Mouse (Mus musculus) kidney, adult 18-20 months (tissue): ENCODE data around the gene Brpf1.
"Not testable (repeated sequence)": the region's sequence is repeated elsewhere in the genome, so short reads cannot be mapped to it uniquely, and the experiment has no call there.

Experiments used
- DNase-seq: peaks from one replicate; pipeline ENCODE4 v3.0.0; 2021

Brpf1 gene

GRCm38 (mm10) chr6:113307481-113308121, 664 bp downstream of the Brpf1 start:
- peak; percentile 53 for DNase-seq

DNA sequence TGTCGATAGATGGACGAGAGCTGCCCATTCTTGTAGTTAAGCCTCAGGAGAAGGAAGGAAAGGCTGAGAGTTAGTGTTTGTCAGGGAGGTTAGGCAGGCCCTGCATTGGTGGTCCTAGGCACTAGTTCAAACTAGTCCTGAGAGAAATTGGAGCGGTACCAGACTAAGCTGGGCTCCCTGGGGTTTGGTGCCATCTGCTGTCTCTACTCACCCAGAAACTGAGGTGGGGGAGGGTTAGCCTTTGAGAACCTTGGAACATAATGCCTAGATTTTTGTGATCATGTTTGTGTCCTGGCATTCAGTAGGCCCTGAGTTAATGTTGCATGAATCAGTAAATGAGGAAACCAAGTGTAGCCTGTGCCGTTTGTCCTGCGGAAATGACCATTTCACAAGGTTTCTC, 1.2 kb downstream of the Brpf1 start:
- peak; percentile 45 for DNase-seq

GRCm38 (mm10) chr6:113315972-113316371, 9.0 kb downstream of the Brpf1 start:
- no peak for DNase-seq

GRCm38 (mm10) chr6:113326533-113327315, 19.8 kb downstream of the Brpf1 start, which contains the start of gene Ogg1:
TSS of gene Ogg1 (plus strand) at chr6:113326972.
- peak; percentile 97 for DNase-seq

GRCm38 (mm10) chr6:113329396-113329795, 22.5 kb downstream of the Brpf1 start:
- no peak for DNase-seq

DNA sequence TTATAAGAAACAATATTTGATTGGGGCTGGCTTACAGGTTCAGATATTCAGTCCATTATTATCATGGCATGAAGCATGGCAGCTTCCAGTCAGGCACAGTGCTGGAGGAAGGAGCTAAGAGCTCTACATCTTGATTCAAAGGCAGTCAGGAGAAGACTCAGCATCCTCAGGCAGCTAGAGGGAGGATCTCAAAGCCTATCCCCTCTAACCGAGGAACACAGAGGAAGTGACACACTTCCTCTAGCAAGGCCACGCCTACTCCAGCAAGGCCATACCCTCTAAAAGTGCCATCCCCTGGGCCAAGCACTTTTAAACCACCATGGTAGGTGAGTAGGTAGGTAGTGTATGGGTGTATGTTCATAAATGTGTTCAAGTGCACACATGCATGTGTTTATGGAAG, 23.6 kb downstream of the Brpf1 start:
- no peak for DNase-seq

DNA sequence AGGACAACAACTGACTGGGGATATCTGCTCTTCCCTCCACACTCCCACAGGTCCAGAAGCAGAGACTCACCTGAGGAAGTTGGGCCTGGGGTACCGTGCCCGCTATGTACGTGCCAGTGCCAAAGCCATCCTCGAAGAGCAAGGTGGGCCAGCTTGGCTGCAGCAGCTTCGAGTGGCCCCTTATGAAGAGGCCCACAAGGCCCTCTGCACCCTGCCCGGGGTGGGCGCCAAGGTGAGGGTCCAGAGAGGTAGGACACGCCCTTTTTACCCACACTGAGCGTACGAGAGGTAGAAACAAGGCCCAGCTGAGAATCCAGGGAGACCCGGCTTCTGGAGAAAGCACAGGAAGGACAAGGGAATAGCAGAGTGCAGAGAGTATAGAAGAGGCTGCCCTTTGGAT, 24.8 kb downstream of the Brpf1 start:
- no peak for DNase-seq

- not testable (repeated sequence) for DNase-seq
These were observed 25.8 kb downstream of the Brpf1 start for GRCm38 (mm10) chr6:113332734-113333133.

GRCm38 (mm10) chr6:113333137-113333950, 26.4 kb downstream of the Brpf1 start:
- peak; percentile 76 for DNase-seq

- DNase-seq, result no peak
These were observed 27.3 kb downstream of the Brpf1 start for GRCm38 (mm10) chr6:113334216-113334615.

GRCm38 (mm10) chr6:113336852-113337620, 30.1 kb downstream of the Brpf1 start:
- peak; percentile 34 for DNase-seq

DNA sequence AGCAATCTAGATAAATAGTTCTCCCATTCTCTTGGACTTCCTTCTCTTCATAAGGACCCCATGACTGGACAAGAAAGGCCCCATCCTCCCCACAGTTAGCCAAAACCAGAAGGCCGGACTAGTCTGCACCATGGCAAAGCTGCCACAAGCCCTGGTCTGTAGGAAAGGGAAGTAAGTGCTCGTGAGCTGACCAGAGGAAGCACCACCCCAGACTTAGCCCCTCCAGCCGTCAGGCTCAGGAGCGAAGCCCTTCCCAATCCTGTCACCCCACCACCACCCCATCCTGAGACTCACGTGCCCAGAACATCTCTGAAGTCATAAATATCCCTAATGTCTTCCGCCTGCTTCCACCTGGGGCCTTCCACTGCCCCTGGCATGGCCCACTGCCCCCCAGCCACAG, 34.6 kb downstream of the Brpf1 start:
- no peak for DNase-seq

GRCm38 (mm10) chr6:113342297-113342696, 35.4 kb downstream of the Brpf1 start:
- DNase-seq, result no peak

DNA sequence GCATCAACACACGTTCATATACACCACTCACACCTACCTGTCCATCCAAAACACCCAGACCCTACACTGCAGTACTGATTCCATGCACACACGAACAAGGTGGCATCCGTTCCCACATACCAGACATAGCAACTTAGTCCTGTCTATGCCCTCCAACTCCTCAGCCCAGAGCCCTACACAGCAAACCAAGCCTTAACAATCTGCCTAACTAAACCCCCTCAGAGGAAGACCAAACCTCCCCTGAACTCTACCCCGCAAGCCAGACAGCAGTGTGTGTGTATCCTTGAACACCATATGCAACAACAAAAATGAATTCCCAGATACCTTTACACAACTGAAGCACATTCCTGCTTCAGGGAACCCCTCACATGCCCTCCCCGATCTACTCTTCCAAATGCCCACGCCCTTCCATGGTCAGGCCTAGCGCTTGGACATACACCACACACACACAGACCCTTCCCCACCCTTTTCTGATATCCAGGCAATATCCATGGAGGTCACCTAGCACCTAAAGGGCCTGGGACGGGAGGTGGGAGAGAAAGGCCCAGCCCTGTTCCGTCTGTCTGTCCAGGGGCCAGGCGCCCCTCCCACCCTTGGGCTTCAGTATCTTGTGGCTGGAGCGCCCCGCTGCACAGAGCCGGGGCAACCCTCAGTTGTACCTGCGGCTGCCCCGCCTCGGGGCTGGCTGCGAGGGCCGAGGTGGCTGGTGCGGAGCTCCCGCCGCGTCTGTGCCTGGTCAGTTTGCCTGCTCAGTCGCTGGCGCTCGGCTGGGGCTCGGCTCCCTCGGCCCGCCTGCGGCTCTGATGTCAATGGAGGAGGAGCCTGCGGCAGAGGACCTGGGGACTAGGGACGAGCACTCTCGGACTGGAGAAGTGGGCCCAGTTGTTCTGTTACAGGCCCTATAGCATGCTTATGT, 36.5 kb downstream of the Brpf1 start, which contains the start of gene Camk1:
Camk1 (minus strand) TSS at position 808 of the 916 bp plus-strand sequence.
- DNase-seq, result peak; percentile 84

DNA sequence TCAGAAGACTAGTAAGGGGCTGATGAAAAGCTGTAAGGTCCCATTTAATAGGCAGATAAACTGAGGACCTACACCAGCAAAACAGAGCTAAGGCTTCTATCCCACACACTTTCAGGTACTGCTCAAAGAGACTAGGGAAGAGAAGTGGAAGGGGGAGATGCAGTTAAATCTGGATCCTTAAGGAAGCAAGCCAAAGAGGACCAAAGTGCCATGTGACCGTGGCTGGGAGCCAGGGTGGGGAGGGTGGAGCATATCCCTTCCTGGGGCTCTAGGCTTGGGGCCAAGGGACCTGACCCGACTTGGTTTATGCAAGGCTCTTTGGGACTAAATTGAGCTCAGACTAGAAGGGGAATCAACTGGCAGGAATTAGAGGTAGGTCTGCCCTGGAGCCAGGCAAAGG, 37.4 kb downstream of the Brpf1 start:
- DNase-seq, result peak; percentile 94

GRCm38 (mm10) chr6:113346897-113347296, 40.0 kb downstream of the Brpf1 start:
- DNase-seq, result no peak

GRCm38 (mm10) chr6:113350538-113350937, 43.6 kb downstream of the Brpf1 start:
- DNase-seq, result no peak

DNA sequence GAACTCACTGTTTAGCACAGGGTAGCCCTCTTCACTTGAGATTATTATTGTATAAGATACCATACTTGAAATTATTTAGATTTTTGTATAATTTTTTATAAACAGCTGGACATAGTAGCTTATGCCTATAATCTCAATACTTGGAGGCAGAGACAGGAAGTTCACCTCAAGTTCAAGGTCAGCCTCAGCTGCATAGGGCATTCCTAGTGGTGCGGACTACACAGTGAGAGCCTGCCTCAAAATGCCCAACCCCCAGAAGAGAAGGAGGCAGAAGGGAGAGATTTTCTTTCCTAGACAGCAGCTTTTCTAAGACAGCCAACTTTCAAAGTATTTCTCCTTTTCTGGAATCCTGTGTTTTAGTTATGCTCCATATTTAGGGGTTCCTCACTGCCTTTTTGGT, 44.2 kb downstream of the Brpf1 start:
- DNase-seq, result no peak

DNA sequence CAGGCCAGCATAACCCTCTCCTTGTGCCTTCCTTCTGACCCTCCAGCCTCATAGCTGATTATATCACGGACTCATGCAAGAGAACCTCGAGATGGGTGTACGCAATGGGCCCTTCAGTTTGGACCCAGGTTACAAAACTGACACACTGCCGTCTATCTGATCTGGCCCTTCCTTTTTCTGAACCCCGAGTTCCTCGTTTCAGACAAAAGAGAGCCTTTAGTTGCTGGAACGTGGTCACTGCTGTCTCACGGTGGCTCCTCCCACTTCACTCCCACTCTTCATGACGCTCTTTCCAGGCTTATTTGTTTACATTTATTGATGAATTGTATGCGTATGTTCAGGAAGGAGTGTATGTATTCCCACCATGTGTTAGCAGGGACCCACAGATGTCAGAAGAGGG, 44.7 kb downstream of the Brpf1 start:
- DNase-seq, result no peak

DNA sequence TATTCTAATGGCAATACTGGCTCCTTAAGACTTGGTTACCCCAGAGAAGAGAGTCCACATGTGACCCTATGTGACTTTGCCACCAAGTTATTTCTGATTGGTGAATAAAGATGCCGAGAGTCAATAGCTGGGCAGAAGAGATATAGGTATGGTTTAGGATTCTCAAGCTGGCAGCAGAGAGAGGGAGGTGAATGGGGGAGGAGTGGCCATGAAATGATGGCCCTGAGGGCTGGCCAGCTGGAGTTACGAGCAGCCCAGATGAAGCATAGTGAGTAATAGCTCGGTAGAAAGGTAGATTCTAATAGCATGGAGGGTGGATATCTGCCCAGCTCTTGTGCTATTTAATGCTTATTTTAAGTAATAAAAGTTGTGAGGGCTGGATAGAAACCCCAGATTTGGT, 45.9 kb downstream of the Brpf1 start:
- DNase-seq, result no peak

- no peak for DNase-seq
These were observed 46.8 kb downstream of the Brpf1 start for GRCm38 (mm10) chr6:113353696-113354095.

DNA sequence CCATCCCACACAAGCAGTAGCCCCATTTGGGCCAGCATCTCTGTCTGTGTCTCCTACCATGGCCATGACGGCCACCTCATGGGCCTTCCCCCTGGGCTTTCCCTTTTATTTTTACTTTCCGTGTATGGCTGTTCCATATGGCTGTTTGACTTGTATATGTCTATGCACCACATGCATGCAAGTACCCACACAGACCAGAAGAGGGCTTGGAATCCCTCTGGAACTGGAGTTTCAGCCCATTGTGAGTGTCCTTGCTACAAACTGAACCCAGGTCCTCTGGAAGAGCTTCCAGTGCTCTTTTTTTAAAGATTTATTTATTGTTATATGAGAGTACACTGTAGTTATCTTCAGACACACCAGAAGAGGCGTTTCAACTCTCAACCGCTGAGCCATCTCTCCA, 54.5 kb downstream of the Brpf1 start:
- DNase-seq, result no peak
